Mouse (Mus musculus) ES-E14 (cell line): ENCODE measurements around the gene Akr1c12. TPM values are rescaled to one million over a fixed set of nuclear protein-coding genes. Genes with fewer than 3 reads are reported as not detected.

Experiments
- DNase-seq: peaks from one replicate; pipeline ENCODE4 v3.0.0-alpha.2; 2013; ENCODE audit warnings: low read depth, low spot score
- H3K27ac ChIP-seq: 2 replicates; pipeline ENCODE4 v1.5.1; 2012; ENCODE audit warnings: low read depth, mild to moderate bottlenecking, low read length, moderate library complexity, mixed read lengths; ENCODE audit not compliant: poor library complexity, insufficient read depth, severe bottlenecking
- H3K36me3 ChIP-seq: 2 replicates; pipeline ENCODE4 v1.6.1; 2012; ENCODE audit warnings: mild to moderate bottlenecking, low read length, moderate library complexity, mixed read lengths; ENCODE audit not compliant: control insufficient read depth, poor library complexity, insufficient read depth, severe bottlenecking
- H3K4me1 ChIP-seq, 2 experiments: fragments of 150-350 bp in 1 of 2; sonication (generic) in 1 of 2; 2 replicates each; pipeline ENCODE4 v1.6.1; 2012; ENCODE audit warnings: low read length in 2 of 2, mild to moderate bottlenecking in 1 of 2, mixed read lengths in 1 of 2; ENCODE audit not compliant: control insufficient read depth in 2 of 2, insufficient read depth in 2 of 2, poor library complexity in 1 of 2
- H3K4me3 ChIP-seq, 2 experiments: fragments of 150-350 bp in 1 of 2; sonication (generic) in 1 of 2; 2 replicates each; pipeline ENCODE4 v1.5.1; 2012; ENCODE audit warnings: low read length in 2 of 2, low read depth in 1 of 2, mild to moderate bottlenecking in 1 of 2, mixed read lengths in 1 of 2; ENCODE audit not compliant: insufficient read depth in 1 of 2, poor library complexity in 1 of 2, severe bottlenecking in 1 of 2
- H3K9ac ChIP-seq: 2 replicates; pipeline ENCODE4 v1.6.1; 2012; ENCODE audit warnings: low read depth, mild to moderate bottlenecking, low read length, mixed read lengths; ENCODE audit not compliant: poor library complexity, insufficient read depth, severe bottlenecking
- H3K9me3 ChIP-seq: fragments of 150-350 bp; sonication (generic); 2 replicates; pipeline ENCODE4 v1.6.1; 2012; ENCODE audit warnings: low read depth, mild to moderate bottlenecking, low read length; ENCODE audit not compliant: control insufficient read depth, insufficient read depth
- CHD2 ChIP-seq: IDR thresholded peaks from 2 replicates; pipeline ENCODE4 v1.6.1; 2014; ENCODE audit warnings: mild to moderate bottlenecking, low read depth, low read length, inconsistent platforms
- HCFC1 ChIP-seq: IDR thresholded peaks from 2 replicates; pipeline ENCODE4 v1.6.1; 2012; ENCODE audit warnings: low read length, inconsistent platforms, borderline replicate concordance; ENCODE audit not compliant: insufficient read depth
- MAFK ChIP-seq: IDR thresholded peaks from 2 replicates; pipeline ENCODE4 v1.6.1; 2014; ENCODE audit warnings: mild to moderate bottlenecking, low read depth, low read length, inconsistent platforms; ENCODE audit not compliant: insufficient read depth
- ZC3H11A ChIP-seq: IDR thresholded peaks from 2 replicates; pipeline ENCODE4 v1.6.1; 2012; ENCODE audit warnings: low read depth, mild to moderate bottlenecking, inconsistent platforms, low read length, borderline replicate concordance
- ZNF384 ChIP-seq: IDR thresholded peaks from 2 replicates; pipeline ENCODE4 v1.6.1; 2012; ENCODE audit warnings: low read depth, low read length, inconsistent platforms
- in situ Hi-C, 2 experiments: fragments of 600-800 bp; cut with MboI; formaldehyde crosslinking; loops; one replicate each; pipeline ENCODE4 v1.15.1; 2025; ENCODE audit warnings: low sequenced_read_pairs in 2 of 2, inconsistent platforms in 1 of 2; ENCODE audit not compliant: unreplicated experiment in 2 of 2
- total RNA-seq: library from RNA; depleted of rRNA; stranded (reverse); fragments of 300-350 nt; gene quantifications from 2 replicates; pipeline ENCODE4 v1.2.3, GENCODE M21; 2012; rRNA removed

Akr1c12 gene
- total RNA-seq, result 0.76 TPM in 1 of 2 replicates, not detected in the other

- Histone ChIP-seq H3K36me3 (no peaks in the 10 kb centered on the region), H3K9me3 (no peaks in the 10 kb centered on the region), H3K27ac (no peak within 1 kb of the TSS), H3K9ac (no peak within 1 kb of the TSS), H3K4me1 (no peaks in the 10 kb centered on the region), H3K4me3 (no peak within 1 kb of the TSS)
- no peak for DNase-seq
- in situ Hi-C loops, result no loop called here
- no peak for TF ChIP-seq ZC3H11A
Measured at GRCm38 (mm10) chr13:4279284-4279683, at the start of gene Akr1c12. TSS of gene Akr1c12 (minus strand) at chr13:4279433.

DNA sequence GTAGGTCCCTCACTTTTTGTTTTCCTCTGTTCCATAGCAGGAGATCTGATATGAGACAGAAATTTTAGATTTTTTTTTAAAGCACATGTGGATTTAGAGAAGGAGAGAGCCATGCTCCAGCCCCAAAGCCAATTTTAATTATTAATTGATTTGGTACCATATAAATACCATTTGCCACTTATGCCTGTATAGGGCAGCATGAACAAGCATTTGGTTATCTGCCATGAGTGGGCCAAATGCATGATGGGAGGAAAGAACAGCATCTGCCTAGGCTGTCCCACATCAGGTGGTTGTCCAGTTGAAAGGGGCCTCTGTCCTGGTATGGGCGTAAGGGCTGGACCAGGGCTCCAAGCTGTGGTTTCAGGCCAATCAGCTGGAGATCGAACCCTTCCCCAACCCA, 39.5 kb upstream of the Akr1c12 start:
- Histone ChIP-seq H3K9me3 (no peaks in the 10 kb centered on the region), H3K36me3 (no peaks in the 10 kb centered on the region), H3K4me3 (no peak overlapping the region), H3K9ac (no peak overlapping the region), H3K4me1 (0 out of 4 replicates have a peak, but pooled peaks cover 0 to 2% of the 10 kb centered on the region in 2 experiments), H3K27ac (no peak overlapping the region)
- TF ChIP-seq MAFK (no peak), ZC3H11A (0 out of 2 replicates have a peak, but pooled peaks have one; percentile 80)
- in situ Hi-C loops, result loop anchor here in 1 of 2 experiments (25.0 kb wide), 1 partner anchor 294 kb away; the partner anchor contains the start of gene Akr1e1
- no peak for DNase-seq

- no peak for TF ChIP-seq ZNF384
- TF ChIP-seq ZC3H11A, result no peak
- TF ChIP-seq HCFC1, result no peak
- no peak for TF ChIP-seq CHD2
- no peak for TF ChIP-seq MAFK
- in situ Hi-C loops, result loop anchor here in 1 of 2 experiments (25.0 kb wide), 1 partner anchor 298 kb away; the partner anchor contains the start of gene Akr1e1
- no peaks in the 10 kb centered on the region for H3K36me3 ChIP-seq
- no peak overlapping the region for H3K4me3 ChIP-seq
- no peaks in the 10 kb centered on the region for H3K9me3 ChIP-seq
- H3K27ac ChIP-seq, result no peak overlapping the region
- no peak for DNase-seq
- 0 out of 4 replicates have a peak, but pooled peaks cover 0 to under 1% of the 10 kb centered on the region in 2 experiments for H3K4me1 ChIP-seq
- no peak overlapping the region for H3K9ac ChIP-seq
Measured at GRCm38 (mm10) chr13:4313907-4314306, 34.7 kb upstream of the Akr1c12 start.

DNA sequence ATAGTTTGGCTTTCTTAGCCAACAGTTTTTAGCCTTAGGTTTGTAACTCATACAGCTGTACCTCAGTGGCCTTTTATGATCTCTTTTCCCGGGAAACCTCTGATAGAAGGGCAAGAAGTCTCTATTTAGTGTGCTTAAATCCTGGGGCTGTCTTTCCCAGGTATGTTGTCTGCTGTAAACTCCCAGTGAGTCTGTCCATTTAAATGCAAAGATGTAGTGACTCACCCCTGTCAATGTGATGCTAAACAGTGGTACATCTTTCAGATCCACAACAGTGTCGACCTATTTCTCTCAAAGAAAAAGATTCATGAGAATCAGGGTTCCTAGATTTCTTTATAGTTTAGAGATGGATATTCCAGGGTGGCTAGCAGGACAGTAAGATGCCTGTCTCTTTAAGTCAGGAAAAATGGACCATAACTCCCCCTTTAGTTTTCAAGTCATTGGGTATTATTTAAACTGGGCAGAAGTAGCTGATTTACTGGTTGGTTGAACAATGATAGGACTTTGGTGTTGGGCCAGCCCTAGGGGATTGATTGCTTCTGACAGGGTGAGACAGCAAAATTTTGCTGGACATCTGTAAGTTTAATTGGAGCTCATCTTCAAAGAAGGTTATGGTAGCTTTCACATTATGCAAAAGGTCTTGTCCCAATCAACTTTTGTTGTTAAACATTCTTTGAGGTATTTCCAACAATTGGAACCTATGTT, 25.8 kb upstream of the Akr1c12 start:
- Histone ChIP-seq H3K27ac (no peak overlapping the region), H3K4me3 (no peak overlapping the region), H3K4me1 (no peaks in the 10 kb centered on the region), H3K9ac (no peak overlapping the region), H3K9me3 (0 out of 2 replicates have a peak, but pooled peaks cover 2% of the 10 kb centered on the region), H3K36me3 (no peaks in the 10 kb centered on the region)
- peak; percentile 30 for DNase-seq
- in situ Hi-C loops, result loop anchor here in 1 of 2 experiments (25.0 kb wide), 1 partner anchor 307 kb away; the partner anchor contains the start of gene Akr1e1
- TF ChIP-seq ZC3H11A (no peak), MAFK (no peak)

- DNase-seq, result no peak
- in situ Hi-C loops, result no loop called here
- H3K9me3 ChIP-seq, result no peaks in the 10 kb centered on the region
- H3K4me3 ChIP-seq, result no peak overlapping the region
- TF ChIP-seq MAFK (no peak), CHD2 (no peak), ZNF384 (no peak), ZC3H11A (no peak), HCFC1 (no peak)
- no peaks in the 10 kb centered on the region for H3K4me1 ChIP-seq
- H3K36me3 ChIP-seq, result no peaks in the 10 kb centered on the region
- no peak overlapping the region for H3K27ac ChIP-seq
- H3K9ac ChIP-seq, result no peak overlapping the region
Measured at GRCm38 (mm10) chr13:4296991-4297390, 17.8 kb upstream of the Akr1c12 start.
